Mouse (Mus musculus): ENCODE results near the gene Mapkap1. TPM values are rescaled to one million over a fixed set of nuclear protein-coding genes. Genes with fewer than 3 reads are reported as not detected.
"Not testable (repeated sequence)": the region's sequence is repeated elsewhere in the genome, so short reads cannot be mapped to it uniquely, and the experiment has no call there.

Mapkap1 gene
- total RNA-seq, 2 experiments from 2014 or later: 72.6 to 77.1 TPM

DNA sequence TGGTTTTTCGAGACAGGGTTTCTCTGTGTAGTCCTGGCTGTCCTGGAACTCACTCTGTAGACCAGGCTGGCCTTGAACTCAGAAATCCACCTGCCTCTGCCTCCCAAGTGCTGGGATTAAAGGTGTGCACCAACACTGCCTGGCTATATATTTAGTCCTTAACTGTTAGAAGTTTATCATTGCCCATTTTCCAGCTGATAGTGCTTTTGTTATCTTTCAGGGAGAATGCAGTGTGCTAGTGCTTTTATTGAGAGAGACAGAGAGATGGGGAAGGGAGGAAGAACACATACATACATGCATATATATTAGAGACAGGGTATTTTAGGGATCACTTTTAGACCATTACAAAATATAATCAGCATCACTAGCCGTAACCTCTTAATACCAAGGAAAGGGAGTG, 26.3 kb downstream of the Mapkap1 start:
- not testable (repeated sequence) for DNase-seq

DNA sequence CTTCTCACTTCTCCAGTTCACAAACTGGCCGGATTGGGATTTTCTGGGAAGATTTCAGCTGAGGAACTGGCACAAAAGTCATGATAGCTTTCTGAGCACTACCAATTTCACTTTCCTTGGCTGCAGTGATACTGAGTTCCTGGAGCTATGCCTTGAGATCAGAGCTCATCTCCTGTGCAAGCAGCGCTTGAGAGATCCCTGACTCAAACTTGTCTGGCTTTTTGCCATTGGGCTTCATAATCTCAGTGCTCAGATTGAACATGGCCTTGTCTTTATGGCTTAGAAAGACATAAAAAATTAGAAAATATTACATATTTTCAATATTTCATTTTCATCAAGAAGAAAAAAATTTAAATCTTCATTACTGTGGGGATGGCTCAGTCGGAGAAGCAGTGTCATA, 29.8 kb downstream of the Mapkap1 start:
- no peak for DNase-seq

DNA sequence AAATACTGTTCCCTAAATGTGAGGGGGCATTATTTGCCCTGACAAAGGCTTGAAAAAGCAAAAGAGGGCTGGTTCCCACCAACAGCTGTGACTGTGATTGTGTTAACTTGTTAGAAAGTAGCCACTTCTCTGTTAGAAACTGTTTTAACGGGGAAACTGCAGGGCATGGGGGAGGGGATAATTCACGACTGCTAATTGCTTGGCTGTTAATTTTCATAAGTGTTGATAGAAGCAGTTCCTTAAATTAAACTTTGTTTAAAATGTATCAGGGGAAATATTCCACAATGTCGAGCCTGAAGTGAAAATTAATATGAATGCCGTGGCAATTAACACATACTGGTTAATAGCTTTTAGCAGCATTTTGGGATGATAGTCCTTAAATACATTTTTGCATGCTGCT, 42.2 kb downstream of the Mapkap1 start:
- no peak for DNase-seq

DNA sequence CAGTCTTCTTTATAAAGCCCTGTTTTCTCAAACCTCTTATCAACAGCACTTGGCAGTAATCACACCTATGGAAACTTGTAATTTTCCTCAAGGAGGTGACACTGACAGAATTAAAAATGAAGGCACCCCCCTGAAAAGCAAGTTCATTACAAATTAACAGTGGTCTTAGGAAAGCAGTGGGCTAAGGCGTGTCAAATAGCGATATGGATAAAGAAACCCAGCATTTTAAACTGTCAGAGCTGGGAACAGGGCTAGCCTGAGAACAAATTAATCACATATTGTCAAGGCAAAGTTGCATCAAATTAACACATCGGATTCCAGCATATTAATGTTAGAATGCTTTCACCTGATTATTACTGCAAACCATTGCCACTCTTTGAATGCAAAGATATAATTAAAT, 55.9 kb downstream of the Mapkap1 start:
- DNase-seq: no peak

DNA sequence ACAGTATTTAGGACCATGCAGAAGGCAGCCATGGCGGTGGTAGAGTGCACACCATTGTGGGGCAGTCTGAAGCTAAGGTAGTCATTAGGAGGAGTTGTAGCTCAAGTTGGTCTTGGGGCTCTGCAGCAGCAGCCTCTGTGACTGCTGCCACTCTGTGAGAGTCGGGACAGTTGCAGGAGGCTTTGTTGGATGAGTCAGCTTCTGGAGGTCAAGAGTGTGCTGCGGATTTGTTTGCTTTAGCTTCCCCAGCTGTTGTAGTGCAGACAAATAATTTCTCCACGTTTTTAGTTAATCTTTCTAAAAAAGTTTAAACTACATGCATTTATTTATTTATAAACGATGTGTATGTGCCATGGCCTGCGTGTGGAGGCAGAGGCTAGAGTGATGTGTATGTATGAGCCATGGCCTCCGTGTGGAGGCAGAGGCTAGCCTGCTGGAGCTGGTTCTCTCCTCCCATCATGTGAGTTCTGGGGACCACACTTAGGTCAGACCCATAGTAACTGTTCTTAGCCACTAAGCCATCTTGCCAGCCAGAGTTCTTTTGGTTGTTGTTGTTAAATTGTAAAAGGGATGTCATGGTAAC, 62.1 kb downstream of the Mapkap1 start:
- DNase-seq: no peak

DNA sequence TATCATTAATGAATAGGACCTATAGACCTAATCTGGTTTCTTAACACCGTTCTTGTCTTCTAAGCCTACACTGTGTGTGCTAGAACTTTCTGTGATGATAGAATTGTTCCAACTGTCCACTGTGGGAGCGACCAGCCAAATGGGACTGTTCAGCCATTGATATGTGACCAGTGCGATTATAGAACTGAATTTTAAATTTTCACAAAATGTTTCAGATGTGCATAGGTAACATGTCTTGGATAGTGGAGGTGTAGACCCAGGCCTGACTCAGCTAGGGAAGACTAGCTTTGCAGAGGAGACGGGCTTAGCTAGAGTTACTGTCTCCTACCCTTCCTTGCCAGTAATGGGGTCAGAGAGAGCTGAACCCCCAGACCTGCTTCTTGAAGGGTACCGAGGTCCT, 62.8 kb downstream of the Mapkap1 start:
- DNase-seq: no peak

DNA sequence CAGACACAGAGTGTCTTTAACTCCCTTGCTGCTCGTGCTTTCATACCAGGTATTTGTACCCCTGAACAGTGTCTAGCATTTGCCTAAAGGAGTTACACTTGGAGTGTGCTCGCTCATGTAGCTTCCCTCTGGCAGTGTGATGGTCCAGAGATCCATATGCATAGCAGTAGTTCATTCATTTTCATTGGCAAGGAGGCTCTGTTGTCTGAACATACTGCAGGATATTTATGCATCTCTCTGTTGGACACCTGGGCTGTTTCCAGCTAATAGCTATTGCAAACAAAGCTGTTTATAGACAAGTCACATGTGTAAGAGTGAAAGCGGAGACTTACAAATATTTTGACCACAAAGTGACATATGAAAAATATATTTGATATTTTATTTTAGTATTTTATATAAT, 67.2 kb downstream of the Mapkap1 start:
- no peak for DNase-seq

DNA sequence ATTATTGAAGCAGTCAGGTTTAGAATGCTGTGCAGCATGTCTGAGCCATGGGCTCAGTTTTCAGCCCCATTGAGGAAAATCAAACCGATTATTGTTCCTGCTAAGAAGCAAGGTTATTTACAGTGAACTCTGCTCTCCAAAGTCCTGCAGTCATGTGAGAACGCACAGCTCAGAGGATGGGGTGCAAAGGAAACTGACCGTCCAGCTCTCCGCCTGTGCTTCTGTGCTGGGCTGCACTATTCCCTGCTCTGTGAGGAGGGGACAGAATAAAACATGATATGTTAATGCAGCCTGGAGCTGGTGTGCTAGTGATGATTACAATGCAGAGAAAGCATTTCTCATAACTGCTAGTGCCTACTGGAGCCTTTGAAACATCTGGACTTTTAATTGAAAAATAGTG, 74.8 kb downstream of the Mapkap1 start:
- no peak for DNase-seq

DNA sequence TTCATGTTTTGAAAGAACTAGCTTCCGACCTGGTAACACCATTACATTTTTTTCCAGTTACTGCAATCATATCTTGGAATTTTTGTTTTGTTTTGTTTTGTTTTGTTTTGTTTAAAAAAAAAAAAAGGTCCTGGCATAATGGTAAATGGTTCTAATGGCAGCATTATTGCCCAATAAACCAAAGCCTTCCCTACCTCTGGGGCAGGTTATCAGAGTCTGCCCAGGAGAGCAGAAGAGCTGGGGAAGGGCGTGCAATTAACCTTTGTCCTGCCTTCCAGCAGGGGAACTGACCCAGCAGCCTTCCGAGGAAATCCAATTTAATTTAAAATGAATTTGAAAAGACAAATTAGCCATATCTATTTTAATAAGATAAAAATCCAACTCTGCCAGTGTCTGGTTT, 75.5 kb downstream of the Mapkap1 start:
- DNase-seq: no peak

DNA sequence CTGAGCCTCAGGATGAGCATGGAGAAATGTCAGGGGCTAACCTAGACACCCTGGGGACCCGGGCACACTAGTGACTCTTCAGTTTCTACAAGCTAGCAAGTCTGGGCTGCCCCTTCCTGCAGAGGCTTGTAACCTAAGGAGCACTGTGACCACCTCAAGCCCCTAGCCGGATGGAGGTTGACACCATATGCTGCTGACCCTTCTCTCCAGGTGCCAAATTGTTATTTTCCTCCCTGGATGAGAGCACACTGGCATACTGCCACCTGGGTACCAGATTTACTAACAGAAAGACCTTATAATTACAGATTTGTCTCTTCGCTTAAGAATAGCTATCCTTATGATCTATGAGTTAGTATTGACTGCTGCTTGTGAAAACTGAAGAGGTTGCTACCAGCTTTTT, 76.0 kb downstream of the Mapkap1 start:
- DNase-seq: no peak

DNA sequence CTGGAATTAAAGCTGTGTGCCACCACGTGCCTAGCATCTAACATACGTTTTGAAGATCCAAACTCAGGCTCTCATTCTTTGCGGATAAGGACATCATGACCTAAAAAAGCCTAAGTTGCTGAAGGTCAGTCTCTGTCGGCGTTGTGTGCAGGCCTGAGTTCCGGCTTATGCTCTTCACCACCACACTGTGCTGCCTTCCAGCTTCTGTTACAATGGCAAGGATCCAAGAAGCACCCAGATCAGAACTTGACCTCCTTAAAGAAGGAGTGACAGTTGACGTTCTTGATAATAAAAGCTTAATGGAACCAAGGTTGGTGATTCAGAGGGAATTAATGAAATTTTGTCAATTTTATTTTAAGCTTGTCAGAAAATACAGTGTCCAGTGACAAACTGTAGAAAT, 80.7 kb downstream of the Mapkap1 start:
- DNase-seq: no peak

DNA sequence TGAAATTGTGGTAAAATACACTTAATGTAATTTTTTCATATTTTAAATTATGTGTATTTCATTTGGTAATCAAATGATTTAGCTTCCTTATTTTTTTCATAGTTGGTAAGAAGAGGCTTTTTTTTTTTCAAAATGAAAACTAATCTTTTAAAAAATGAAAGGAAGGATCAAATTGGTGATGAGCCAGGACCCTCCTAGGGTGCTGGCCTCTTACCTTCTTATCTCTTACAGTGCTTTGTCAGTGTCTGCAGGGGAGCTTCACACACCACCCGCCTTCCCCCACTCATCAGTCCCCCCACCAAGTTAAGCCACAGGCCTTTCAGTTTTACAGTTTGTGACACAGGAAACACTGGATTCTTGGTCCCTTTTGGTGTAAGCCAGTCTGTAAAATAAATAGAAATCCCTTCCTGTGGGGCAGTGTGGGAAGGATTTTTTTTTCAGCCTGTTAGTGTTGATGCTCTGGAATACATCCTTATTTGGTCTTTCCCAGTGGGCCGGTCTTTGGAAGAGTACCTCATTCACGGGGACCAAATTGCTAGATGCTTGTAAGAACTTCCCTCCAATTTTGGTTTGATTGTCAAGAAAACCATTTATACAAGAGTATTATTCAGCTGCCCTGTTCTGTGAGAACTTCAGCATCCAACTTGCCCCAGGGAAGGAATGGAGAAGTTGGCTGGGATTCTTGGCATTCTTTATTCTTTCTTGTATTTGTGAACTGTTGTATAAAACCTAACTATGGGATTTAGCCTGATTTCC, 97.6 kb downstream of the Mapkap1 start:
- DNase-seq: no peak

DNA sequence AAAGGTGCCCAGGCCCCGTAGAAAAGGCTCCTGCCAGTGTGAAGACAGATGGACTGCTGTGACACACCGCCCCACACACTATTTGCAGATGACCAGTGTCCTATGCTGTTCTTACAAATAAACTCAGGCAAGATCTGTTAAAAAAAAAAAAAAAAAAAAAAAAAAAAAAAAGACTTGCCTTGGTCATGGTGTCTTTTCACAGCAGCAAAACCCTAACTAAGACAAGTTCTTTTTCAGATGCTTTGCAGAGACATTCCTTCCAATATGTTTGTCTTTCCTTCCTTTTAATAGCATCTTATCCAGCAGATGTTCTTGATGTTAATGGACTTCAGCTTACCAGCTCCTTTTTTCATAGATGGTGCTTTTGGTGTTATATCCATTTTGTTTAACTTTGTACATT, 99.6 kb downstream of the Mapkap1 start:
- not testable (repeated sequence) for DNase-seq

DNA sequence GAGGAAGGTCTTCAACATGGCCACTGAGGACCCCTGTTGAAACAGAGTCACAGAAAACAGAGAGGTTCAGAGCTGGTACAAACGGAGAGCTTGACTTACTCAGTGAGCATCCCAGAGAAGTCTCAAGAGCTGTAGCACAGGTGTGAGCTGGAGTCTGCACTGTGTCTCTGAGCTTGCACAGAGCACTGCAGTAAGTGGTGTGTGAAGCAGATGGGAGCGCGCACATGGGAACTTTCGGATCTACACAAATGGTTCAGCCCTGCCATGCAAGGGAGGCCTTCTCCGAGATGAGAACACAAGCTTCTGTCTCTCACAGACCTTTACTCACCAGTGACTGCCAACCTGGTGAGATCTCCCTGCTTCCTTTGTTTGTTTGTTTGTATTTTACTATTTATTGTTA, 103.3 kb downstream of the Mapkap1 start:
- DNase-seq: no peak

DNA sequence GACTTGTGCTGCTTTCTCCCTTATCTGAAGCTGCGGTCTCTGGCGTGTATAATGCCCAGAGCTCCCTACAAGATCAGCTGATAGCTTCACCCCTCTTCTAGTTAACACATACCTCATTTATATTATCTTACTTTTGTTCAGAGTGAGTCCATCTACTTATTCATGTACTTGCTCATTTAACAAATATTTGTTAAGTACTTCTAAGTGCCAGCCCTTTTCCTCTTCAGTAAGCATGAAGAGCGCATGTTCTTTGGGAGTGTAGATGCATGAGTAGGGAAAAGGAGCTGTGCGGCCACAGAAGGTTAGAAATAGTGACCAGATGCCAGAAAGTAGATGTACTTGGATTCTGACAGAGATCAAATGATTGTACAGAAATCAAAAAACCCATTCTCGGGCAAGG, 108.7 kb downstream of the Mapkap1 start:
- no peak for DNase-seq

DNA sequence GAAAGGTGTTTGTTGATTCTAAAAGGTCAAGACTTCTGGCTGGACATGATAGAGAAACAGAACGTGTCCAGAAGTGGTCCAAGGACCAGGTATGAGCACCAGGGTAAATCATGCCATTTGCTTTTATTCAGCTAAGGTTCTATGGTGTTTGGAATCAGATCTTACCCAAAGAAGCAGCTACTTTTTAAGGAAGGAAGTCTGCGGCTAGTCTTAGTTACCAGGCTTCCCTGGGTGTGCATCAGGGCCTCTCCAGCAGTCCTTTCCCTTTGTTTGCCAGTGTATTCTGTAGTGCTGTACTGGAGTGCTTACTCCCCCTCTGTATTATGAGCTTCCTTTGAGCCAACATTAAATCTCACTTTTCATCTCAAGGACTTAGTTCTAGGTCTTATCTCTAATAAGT, 111.5 kb downstream of the Mapkap1 start:
- DNase-seq: no peak

DNA sequence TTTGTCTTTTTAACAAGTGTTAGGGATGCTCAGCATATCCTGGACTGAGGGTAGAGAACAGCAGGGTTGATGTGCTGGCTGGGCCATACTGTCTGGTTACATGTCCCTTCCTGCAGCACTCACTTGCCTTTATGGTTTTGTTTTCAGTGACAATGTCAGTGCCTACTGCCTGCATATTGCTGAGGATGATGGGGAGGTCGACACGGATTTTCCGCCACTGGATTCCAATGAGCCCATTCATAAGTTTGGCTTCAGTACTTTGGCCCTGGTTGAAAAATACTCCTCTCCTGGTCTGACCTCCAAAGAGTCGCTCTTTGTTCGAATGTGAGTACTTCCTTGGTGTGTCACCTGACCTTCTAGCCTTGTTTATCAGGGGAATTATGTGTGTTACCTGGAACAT, 112.0 kb downstream of the Mapkap1 start:
- DNase-seq: no peak

DNA sequence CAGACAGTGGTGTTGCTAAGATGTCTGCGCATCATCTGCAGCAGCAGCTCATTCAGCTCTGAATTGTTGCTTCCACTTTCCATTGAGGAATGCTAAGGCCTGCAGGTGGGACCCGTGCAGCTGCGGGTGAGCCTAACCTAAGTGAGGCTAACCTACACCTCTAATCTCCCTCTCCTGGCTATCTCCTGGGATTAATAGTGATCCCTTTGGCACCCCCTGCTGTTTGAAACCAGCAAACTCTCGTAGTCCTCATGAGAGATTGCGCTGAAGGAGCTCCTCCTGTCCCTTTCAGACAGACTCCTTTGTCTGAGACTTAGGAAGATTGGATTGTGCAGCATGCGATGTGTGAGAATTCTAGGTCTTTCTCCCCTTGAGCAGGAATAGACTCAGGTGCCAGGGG, 113.0 kb downstream of the Mapkap1 start:
- peak; percentile 62 for DNase-seq

DNA sequence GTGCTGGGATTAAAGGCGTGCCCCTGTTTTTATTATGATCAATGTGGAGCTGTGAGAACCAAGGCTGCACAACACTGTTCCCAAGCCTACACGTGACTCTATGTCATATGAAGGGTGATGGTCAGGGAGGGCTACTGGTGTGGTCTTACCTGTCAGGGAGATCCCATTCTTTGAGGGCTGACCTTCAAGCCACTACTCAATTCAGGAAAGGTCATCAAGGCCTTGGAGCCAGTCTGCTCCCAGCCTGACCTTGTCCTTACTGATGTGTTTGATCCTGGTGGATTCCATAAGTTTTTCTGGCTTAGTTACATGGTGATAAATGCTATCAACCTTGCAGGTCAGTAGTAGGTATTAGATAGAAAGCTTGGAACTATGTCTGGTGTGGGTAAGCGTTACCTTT, 114.8 kb downstream of the Mapkap1 start:
- no peak for DNase-seq

DNA sequence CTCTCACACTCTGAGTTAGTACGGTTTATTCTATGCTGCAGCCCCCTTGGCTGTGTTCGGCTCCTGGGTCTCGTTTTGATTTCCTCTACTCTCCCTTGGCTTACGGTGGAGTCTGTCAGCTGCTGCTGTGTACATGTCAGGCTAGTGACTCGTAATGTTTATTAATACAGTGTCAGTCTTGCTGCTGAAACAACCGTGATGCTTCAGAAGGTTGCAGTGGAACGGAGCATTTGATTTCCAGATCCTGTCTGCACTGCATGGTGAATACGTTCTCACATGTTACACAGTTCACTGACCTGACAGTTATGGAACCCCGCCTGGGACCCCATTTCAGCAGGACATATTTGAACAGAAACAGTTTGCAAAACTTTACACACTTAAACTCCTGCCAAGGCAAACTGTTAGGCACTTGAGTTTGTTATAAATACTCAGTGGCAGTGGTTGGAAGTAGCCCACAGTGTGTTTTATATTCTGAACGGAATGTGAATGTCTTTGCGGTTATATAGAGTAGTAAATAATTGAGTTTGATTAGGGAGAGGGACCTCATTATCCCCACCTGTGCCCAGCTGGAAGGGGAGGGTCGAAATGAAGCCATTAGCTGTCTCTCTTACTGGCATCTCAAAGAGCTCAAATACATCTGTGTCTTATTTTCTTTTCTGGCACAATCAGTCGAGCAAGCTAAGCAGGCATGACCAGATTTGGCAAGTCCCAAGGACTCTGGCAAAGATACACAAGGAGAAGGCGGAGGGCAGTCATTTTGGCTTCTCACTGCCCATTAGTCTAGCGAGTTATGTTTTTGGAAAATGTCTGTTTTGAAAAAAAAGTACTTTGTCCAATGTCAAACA, 120.2 kb downstream of the Mapkap1 start:
- DNase-seq: peak; percentile 32

DNA sequence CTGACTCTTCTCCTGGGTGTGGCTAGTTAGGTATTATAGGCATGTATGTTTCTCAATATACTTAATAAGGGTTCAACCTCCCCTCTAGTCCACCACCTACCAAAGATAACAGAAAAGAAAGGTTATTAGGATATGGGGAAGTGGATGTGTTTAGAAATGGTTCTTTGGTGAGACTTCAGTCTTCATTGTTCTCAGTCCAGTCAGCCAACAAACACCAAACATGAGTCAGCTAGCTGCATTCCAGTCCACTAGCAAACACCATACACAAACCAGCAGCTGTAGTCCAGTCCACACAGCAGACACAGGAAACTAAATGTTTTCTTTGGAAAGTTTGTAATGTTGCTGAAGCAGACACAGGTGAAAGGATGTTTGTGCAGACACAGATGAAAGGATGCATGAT, 121.9 kb downstream of the Mapkap1 start:
- DNase-seq: no peak

DNA sequence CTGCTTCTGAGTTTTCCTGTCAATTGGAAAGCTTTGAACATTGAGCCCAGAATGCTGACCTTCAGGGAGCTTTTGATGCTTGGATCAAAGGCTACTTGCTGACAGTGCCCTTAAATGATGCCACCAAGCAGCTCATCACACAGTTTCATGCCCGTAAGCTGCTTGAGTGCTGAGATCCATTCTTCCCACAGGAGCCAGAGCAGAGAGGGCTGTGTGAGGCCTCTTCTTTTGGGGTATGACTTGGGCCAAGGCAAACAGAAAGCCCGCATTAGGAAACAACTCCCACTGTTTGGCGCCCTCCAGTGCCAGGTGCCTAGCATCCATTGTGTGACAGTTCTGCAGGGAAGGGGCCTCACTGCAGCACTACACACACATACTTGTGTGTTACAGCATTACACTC, 123.5 kb downstream of the Mapkap1 start:
- peak; percentile 32 for DNase-seq

DNA sequence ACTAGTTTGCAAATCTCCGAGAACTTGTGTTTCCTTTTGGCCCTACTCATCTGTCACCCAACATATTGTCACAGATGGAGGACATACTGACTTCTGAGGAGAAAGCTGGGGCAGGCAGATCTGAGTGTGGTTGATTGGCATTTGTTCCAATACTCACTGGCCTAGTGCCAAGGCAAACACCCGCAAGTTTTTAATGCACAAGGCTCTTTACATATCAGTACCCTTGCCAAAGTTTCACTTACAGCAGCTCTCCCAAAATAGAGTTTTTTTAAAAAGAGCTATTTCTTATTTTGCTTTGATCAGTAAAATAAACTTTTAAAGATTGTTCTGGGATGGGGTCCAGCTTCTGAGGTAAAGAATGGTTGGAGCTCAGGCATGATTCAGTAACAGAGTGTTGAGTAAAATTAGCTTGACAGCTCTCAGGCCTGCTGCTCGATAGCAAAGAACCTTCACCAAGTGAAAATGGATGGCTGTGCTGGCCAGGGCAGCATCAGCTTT, 125.3 kb downstream of the Mapkap1 start:
- DNase-seq: peak; percentile 51

DNA sequence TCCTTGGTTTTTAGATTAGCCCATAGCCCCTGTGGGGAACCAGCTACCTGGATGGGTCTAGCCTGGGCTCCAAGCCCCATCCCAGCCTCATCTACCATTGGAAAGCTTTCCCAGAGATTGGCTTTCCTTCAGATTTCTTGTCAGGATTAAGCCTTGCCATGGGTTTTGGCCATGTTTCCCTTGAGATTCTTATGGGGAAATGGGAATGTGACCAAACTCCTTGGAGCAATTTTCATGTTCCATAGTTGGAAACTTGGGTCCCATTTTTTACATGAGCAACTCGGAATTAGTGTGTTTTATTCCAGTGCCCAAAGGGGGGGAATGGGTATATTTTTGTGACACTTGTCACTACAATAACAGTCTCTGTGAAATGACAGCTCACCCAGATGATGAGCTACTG, 125.8 kb downstream of the Mapkap1 start:
- DNase-seq: no peak
